Comparison of ENCODE assay signal across 8 mouse cellular contexts in the genomic region with DNA sequence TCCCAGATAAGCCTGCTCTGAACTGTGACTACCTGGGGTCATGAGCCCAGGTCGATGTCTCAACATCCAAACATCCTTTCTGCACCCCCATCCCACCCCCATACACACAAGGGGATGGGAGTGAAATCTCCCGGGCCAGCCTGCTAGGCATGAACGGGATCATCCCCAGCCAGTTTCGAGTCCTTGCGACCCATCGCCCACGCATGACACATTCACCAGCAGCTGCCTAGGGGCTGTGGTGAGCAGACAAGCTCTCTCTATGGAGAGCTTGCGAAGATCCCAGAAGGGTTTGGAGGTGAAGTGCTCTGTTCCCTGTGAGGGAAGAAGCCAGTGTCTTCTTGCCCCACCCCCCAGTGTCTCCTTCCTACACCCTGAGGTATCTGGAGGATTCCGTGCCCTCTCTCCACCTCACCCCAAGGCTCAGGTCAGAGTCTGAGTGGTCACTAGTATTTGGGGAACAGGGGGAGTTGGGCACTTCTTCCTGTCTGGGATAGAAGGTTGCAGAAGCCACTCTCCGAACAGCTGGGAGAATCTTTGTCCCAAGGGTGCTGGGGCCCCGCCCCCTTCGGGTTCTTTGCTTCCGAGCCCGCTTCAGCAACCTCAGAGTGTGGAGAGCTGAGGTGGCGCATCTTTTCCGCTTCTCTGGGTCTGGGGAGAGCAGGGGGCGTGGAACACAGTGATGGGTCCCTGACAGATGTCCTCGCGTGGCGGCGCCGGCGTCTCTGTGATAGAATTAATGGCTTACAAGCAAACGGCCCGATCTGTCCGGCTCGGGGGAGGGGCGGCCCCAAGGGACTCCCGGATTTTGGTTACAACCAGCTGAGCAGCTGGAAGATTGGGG. TPM values are rescaled to one million over a fixed set of nuclear protein-coding genes. Genes with fewer than 3 reads are reported as not detected.
DNase-seq lines count a peak whose midpoint lies in the region; ATAC-seq lines count a peak whose summit lies in the region.
"Had no signal": no experiment of that assay in that cellular context is flagged by ENCODE, and none has a peak within 500 bp of the region (broad histone marks: within the 10 kb centered on the region; RNA-seq: fewer than 3 reads in every experiment).

No protein-coding gene starts in this region.

- peak overlapping the region; percentile 68 for H3K4me3 ChIP-seq in heart, embryonic 13.5 days
- H3K4me3 ChIP-seq in limb, embryonic 11.5 days (ENCODE audit: low read depth, low read length): peak overlapping the region; percentile 56; the same call in 1 of the 2 replicates
- peak overlapping the region; percentile 63; the same call in 1 of the 2 replicates for H3K4me3 ChIP-seq in neural tube, embryonic 11.5 days (ENCODE audit: low read depth, low read length)

- peak overlapping the region; percentile 33 for H3K4me2 ChIP-seq in heart, embryonic 13.5 days
- no peak overlapping the region for H3K4me2 ChIP-seq in limb, embryonic 11.5 days (ENCODE audit: low read depth, severe bottlenecking)
- peak overlapping the region; percentile 96 for H3K4me2 ChIP-seq in neural tube, embryonic 11.5 days (ENCODE audit: low read depth)

- peak; percentile 36 to 39 for DNase-seq in B cell, adult 2 months
- DNase-seq in CD4-positive, CD25-positive, alpha-beta regulatory T cell, adult 2 months (ENCODE audit: low read depth, low spot score): peak; percentile 47
- peak; percentile 45 for DNase-seq in limb, embryonic 11.5 days (ENCODE audit: low spot score)
- peak; percentile 68 for DNase-seq in neural tube, embryonic 11.5 days (ENCODE audit: low spot score)
- no peak for DNase-seq in right cerebral cortex, adult 18-20 months
- no peak for DNase-seq in layer of hippocampus, adult 9-10 months (ENCODE audit: low spot score)

- peaks cover 47% of the 10 kb centered on the region for H3K4me1 ChIP-seq in heart, embryonic 13.5 days
- H3K4me1 ChIP-seq in limb, embryonic 11.5 days (ENCODE audit: control insufficient read depth, insufficient read depth, low read length): peaks cover 26% of the 10 kb centered on the region
- H3K4me1 ChIP-seq in neural tube, embryonic 11.5 days (ENCODE audit: control insufficient read depth, insufficient read depth, low read length): peaks cover 28% of the 10 kb centered on the region

- H3K27me3 ChIP-seq in heart, embryonic 13.5 days (replicated peaks): peaks cover 100% of the 10 kb centered on the region
- H3K27me3 ChIP-seq in limb, embryonic 11.5 days (ENCODE audit: control insufficient read depth, insufficient read depth, low read length): peaks cover 88% of the 10 kb centered on the region
- peaks cover 84% of the 10 kb centered on the region for H3K27me3 ChIP-seq in neural tube, embryonic 11.5 days (ENCODE audit: control insufficient read depth, insufficient read depth, low read length)

- no peaks in the 10 kb centered on the region for H3K36me3 ChIP-seq in heart, embryonic 13.5 days
- H3K36me3 ChIP-seq in limb, embryonic 11.5 days (ENCODE audit: control insufficient read depth, insufficient read depth, low read length): no peaks in the 10 kb centered on the region
- no peaks in the 10 kb centered on the region for H3K36me3 ChIP-seq in neural tube, embryonic 11.5 days (ENCODE audit: control insufficient read depth, insufficient read depth, low read length)

- no peak for ATAC-seq in heart, embryonic 13.5 days (ENCODE audit: extremely low read depth, insufficient number of reproducible peaks, low FRiP score, low TSS enrichment)
- ATAC-seq in limb, embryonic 11.5 days (ENCODE audit: insufficient number of reproducible peaks, low FRiP score, low TSS enrichment, low read depth): no peak
- ATAC-seq in neural tube, embryonic 11.5 days (ENCODE audit: insufficient read depth, low FRiP score, low TSS enrichment): no peak

- no peaks in the 10 kb centered on the region for H3K9me3 ChIP-seq in heart, embryonic 13.5 days
- no peaks in the 10 kb centered on the region for H3K9me3 ChIP-seq in limb, embryonic 11.5 days (ENCODE audit: control insufficient read depth, low read length)
- no peaks in the 10 kb centered on the region for H3K9me3 ChIP-seq in neural tube, embryonic 11.5 days (ENCODE audit: control insufficient read depth, low read length)

- WGBS in heart, embryonic 13.5 days: 2% methylated on average over 29 of the region's 29 CpGs
- WGBS in limb, embryonic 11.5 days: under 1% methylated on average over 29 of the region's 29 CpGs
- 1% methylated on average over 29 of the region's 29 CpGs for WGBS in neural tube, embryonic 11.5 days

- H3K27ac ChIP-seq in heart, embryonic 13.5 days (replicated peaks): no peak overlapping the region
- H3K27ac ChIP-seq in limb, embryonic 11.5 days (replicated peaks; ENCODE audit: low read depth, low read length): no peak overlapping the region
- H3K27ac ChIP-seq in neural tube, embryonic 11.5 days (ENCODE audit: low read depth, low read length): no peak overlapping the region
- H3K27ac ChIP-seq: macrophage had no signal

- H3K9ac ChIP-seq in heart, embryonic 13.5 days: no peak overlapping the region
- H3K9ac ChIP-seq in limb, embryonic 11.5 days (ENCODE audit: low read length): no peak overlapping the region
- H3K9ac ChIP-seq in neural tube, embryonic 11.5 days (ENCODE audit: low read length): no peak overlapping the region

RNA-seq across cellular contexts. Expression of gene Elfn1, which starts 2.2 kb away (rescaled TPM):
- 0.05 TPM in 2 replicates for polyA plus RNA-seq in heart, embryonic 13.5 days (2015; fragmentation: Nextera tagmentation; extraction: Ambion mirVana)
- polyA plus RNA-seq in limb, embryonic 11.5 days (2014; fragmentation: Nextera tagmentation; extraction: Ambion mirVana): 0.07 and 0.08 TPM in 2 replicates
- polyA plus RNA-seq in neural tube, embryonic 11.5 days (2014; fragmentation: Nextera tagmentation; extraction: Ambion mirVana): 2.3 and 2.5 TPM in 2 replicates
- polyA plus RNA-seq: macrophage had no signal

Comparison
In these comparisons a context has a peak if more than half of its experiments do, and no peak if none do; other contexts are left out.
1. DNase-seq: peak in B cell, adult 2 months (2 of 2), CD4-positive, CD25-positive, alpha-beta regulatory T cell, adult 2 months (single experiment), limb, embryonic 11.5 days (single experiment) and neural tube, embryonic 11.5 days (single experiment); none in right cerebral cortex, adult 18-20 months (single experiment) and layer of hippocampus, adult 9-10 months (single experiment).
2. Peak in every context shown above with its lines, with median percentiles within 50 percentile points of each other: H3K4me3 ChIP-seq.